Mouse (Mus musculus): ENCODE data around the gene Zmym3. TPM values are rescaled to one million over a fixed set of nuclear protein-coding genes. Genes with fewer than 3 reads are reported as not detected.
"Not testable (repeated sequence)": the region's sequence is repeated elsewhere in the genome, so short reads cannot be mapped to it uniquely, and the experiment has no call there.

Gene Zmym3
- total and polyA plus RNA-seq, 3 experiments: 29.2 to 68.7 (median 41.7) TPM

GRCm38 (mm10) chrX:101377076-101377475 lies 43.6 kb downstream of the Zmym3 start:
- TF ChIP-seq GATA2 (IDR thresholded peaks at IDR 0.05; ENCODE audit: borderline replicate concordance, low read depth, low read length) (no peak), CTCF (IDR thresholded peaks at IDR 0.05; ENCODE audit: low read depth, low read length) (no peak), TAL1 (conservative IDR thresholded peaks at IDR 0.05; ENCODE audit: low read depth, low read length) (no peak), POLR2AphosphoS5 (IDR thresholded peaks at IDR 0.05; ENCODE audit: insufficient replicate concordance, low read depth, low read length) (no peak), GATA1 (IDR thresholded peaks at IDR 0.05; ENCODE audit: borderline replicate concordance, low read length) (no peak)
- no peaks in the 10 kb centered on the region for H3K9me3 ChIP-seq (replicated peaks)
- ATAC-seq (ENCODE audit: extremely low read depth, insufficient number of reproducible peaks, low FRiP score, poor library complexity, severe bottlenecking) (no peak), DNase-seq (ENCODE audit: low spot score) (no peak)
- H3K36me3 ChIP-seq (replicated peaks): no peaks in the 10 kb centered on the region
- no peaks in the 10 kb centered on the region for H3K4me1 ChIP-seq (ENCODE audit: insufficient read depth, low read depth, low read length)
- H3K27me3 ChIP-seq (ENCODE audit: insufficient read depth, low read length): peaks cover 12% of the 10 kb centered on the region
- no peak overlapping the region for H3K4me3 ChIP-seq (ENCODE audit: low read depth, low read length)

- Histone ChIP-seq H3K4me1 (ENCODE audit: insufficient read depth, low read depth, low read length) (no peaks in the 10 kb centered on the region), H3K36me3 (replicated peaks) (no peaks in the 10 kb centered on the region), H3K9me3 (replicated peaks) (no peaks in the 10 kb centered on the region), H3K27me3 (ENCODE audit: insufficient read depth, low read length) (peaks cover 10% of the 10 kb centered on the region), H3K4me3 (ENCODE audit: low read depth, low read length) (no peak within 1 kb of the TSS)
- DNase-seq (ENCODE audit: low spot score): no peak
- no peak for ATAC-seq (ENCODE audit: extremely low read depth, insufficient number of reproducible peaks, low FRiP score, poor library complexity, severe bottlenecking)
- TF ChIP-seq TAL1 (conservative IDR thresholded peaks at IDR 0.05; ENCODE audit: low read depth, low read length): no peak
- TF ChIP-seq CTCF (IDR thresholded peaks at IDR 0.05; ENCODE audit: low read depth, low read length): no peak
- no peak for TF ChIP-seq GATA2 (IDR thresholded peaks at IDR 0.05; ENCODE audit: borderline replicate concordance, low read depth, low read length)
- TF ChIP-seq GATA1 (IDR thresholded peaks at IDR 0.05; ENCODE audit: borderline replicate concordance, low read length): no peak
- TF ChIP-seq POLR2AphosphoS5 (IDR thresholded peaks at IDR 0.05; ENCODE audit: insufficient replicate concordance, low read depth, low read length): no peak
Measured at GRCm38 (mm10) chrX:101376190-101376968, 44.3 kb downstream of the Zmym3 start, which contains the start of gene Gjb1. TSS of gene Gjb1 (plus strand) at chrX:101376378.

GRCm38 (mm10) chrX:101372946-101373345 lies 47.7 kb downstream of the Zmym3 start:
- H3K4me3 ChIP-seq (ENCODE audit: low read depth, low read length): no peak overlapping the region
- DNase-seq (ENCODE audit: low spot score): no peak
- no peaks in the 10 kb centered on the region for H3K4me1 ChIP-seq (ENCODE audit: insufficient read depth, low read depth, low read length)
- H3K36me3 ChIP-seq (replicated peaks): no peaks in the 10 kb centered on the region
- TF ChIP-seq GATA1 (IDR thresholded peaks at IDR 0.05; ENCODE audit: borderline replicate concordance, low read length) (no peak), POLR2AphosphoS5 (IDR thresholded peaks at IDR 0.05; ENCODE audit: insufficient replicate concordance, low read depth, low read length) (no peak), CTCF (IDR thresholded peaks at IDR 0.05; ENCODE audit: low read depth, low read length) (no peak), GATA2 (IDR thresholded peaks at IDR 0.05; ENCODE audit: borderline replicate concordance, low read depth, low read length) (no peak), TAL1 (conservative IDR thresholded peaks at IDR 0.05; ENCODE audit: low read depth, low read length) (no peak)
- peaks cover 10% of the 10 kb centered on the region for H3K27me3 ChIP-seq (ENCODE audit: insufficient read depth, low read length)
- no peak for ATAC-seq (ENCODE audit: extremely low read depth, insufficient number of reproducible peaks, low FRiP score, poor library complexity, severe bottlenecking)
- H3K9me3 ChIP-seq (replicated peaks): no peaks in the 10 kb centered on the region

GRCm38 (mm10) chrX:101370573-101370972 lies 50.1 kb downstream of the Zmym3 start:
- no peak overlapping the region for H3K4me3 ChIP-seq (ENCODE audit: low read depth, low read length)
- H3K9me3 ChIP-seq (replicated peaks): no peaks in the 10 kb centered on the region
- TF ChIP-seq POLR2AphosphoS5 (IDR thresholded peaks at IDR 0.05; ENCODE audit: insufficient replicate concordance, low read depth, low read length) (no peak), GATA2 (IDR thresholded peaks at IDR 0.05; ENCODE audit: borderline replicate concordance, low read depth, low read length) (no peak), CTCF (IDR thresholded peaks at IDR 0.05; ENCODE audit: low read depth, low read length) (no peak), TAL1 (conservative IDR thresholded peaks at IDR 0.05; ENCODE audit: low read depth, low read length) (no peak), GATA1 (IDR thresholded peaks at IDR 0.05; ENCODE audit: borderline replicate concordance, low read length) (no peak)
- no peaks in the 10 kb centered on the region for H3K36me3 ChIP-seq (replicated peaks)
- DNase-seq (ENCODE audit: low spot score) (no peak), ATAC-seq (ENCODE audit: extremely low read depth, insufficient number of reproducible peaks, low FRiP score, poor library complexity, severe bottlenecking) (no peak)
- H3K27me3 ChIP-seq (ENCODE audit: insufficient read depth, low read length): peaks cover 3% of the 10 kb centered on the region; the same call in 1 of the 2 replicates
- no peaks in the 10 kb centered on the region for H3K4me1 ChIP-seq (ENCODE audit: insufficient read depth, low read depth, low read length)

GRCm38 (mm10) chrX:101369001-101369400 lies 51.6 kb downstream of the Zmym3 start:
- TF ChIP-seq GATA2 (IDR thresholded peaks at IDR 0.05; ENCODE audit: borderline replicate concordance, low read depth, low read length) (no peak), POLR2AphosphoS5 (IDR thresholded peaks at IDR 0.05; ENCODE audit: insufficient replicate concordance, low read depth, low read length) (no peak), GATA1 (IDR thresholded peaks at IDR 0.05; ENCODE audit: borderline replicate concordance, low read length) (no peak), TAL1 (conservative IDR thresholded peaks at IDR 0.05; ENCODE audit: low read depth, low read length) (no peak), CTCF (IDR thresholded peaks at IDR 0.05; ENCODE audit: low read depth, low read length) (no peak)
- Histone ChIP-seq H3K36me3 (replicated peaks) (no peaks in the 10 kb centered on the region), H3K9me3 (replicated peaks) (no peaks in the 10 kb centered on the region), H3K4me1 (ENCODE audit: insufficient read depth, low read depth, low read length) (no peaks in the 10 kb centered on the region), H3K4me3 (ENCODE audit: low read depth, low read length) (no peak overlapping the region), H3K27me3 (ENCODE audit: insufficient read depth, low read length) (peaks cover 3% of the 10 kb centered on the region; the same call in 1 of the 2 replicates)
- DNase-seq (ENCODE audit: low spot score) (no peak), ATAC-seq (ENCODE audit: extremely low read depth, insufficient number of reproducible peaks, low FRiP score, poor library complexity, severe bottlenecking) (no peak)

GRCm38 (mm10) chrX:101358902-101359301 lies 61.7 kb downstream of the Zmym3 start:
- ATAC-seq (ENCODE audit: extremely low read depth, insufficient number of reproducible peaks, low FRiP score, poor library complexity, severe bottlenecking); H3K36me3 ChIP-seq (replicated peaks); H3K4me3 ChIP-seq (ENCODE audit: low read depth, low read length); DNase-seq (ENCODE audit: low spot score); H3K9me3 ChIP-seq (replicated peaks); H3K4me1 ChIP-seq (ENCODE audit: insufficient read depth, low read depth, low read length); H3K27me3 ChIP-seq (ENCODE audit: insufficient read depth, low read length): not testable (repeated sequence)

Other genes with a start within 250 kb of the Zmym3 start
- gene Snx12, start 198.3 kb downstream of the Zmym3 start, total RNA-seq (2014; fragmentation: Nextera tagmentation): 38.5 and 42.6 TPM in 2 replicates
- gene Snx12, start 198.3 kb downstream of the Zmym3 start, total RNA-seq (2017): 63.6 and 67.9 TPM in 2 replicates
- 31.2 and 32.3 TPM in 2 replicates for gene Snx12, start 198.3 kb downstream of the Zmym3 start, polyA plus RNA-seq (2012)
- gene Foxo4, start 166.3 kb downstream of the Zmym3 start, total RNA-seq (2014; fragmentation: Nextera tagmentation): 20.4 and 20.9 TPM in 2 replicates
- gene Foxo4, start 166.3 kb downstream of the Zmym3 start, total RNA-seq (2017): 25.8 and 29.9 TPM in 2 replicates
- 44.5 and 46.4 TPM in 2 replicates for gene Foxo4, start 166.3 kb downstream of the Zmym3 start, polyA plus RNA-seq (2012)
- not detected in 2 replicates for gene Gm614, start 156.9 kb downstream of the Zmym3 start, total RNA-seq (2014; fragmentation: Nextera tagmentation)
- 0.87 TPM in 1 of 2 replicates, not detected in the other for gene Gm614, start 156.9 kb downstream of the Zmym3 start, total RNA-seq (2017)
- not detected in 2 replicates for gene Gm614, start 156.9 kb downstream of the Zmym3 start, polyA plus RNA-seq (2012)
- 11.6 and 18.7 TPM in 2 replicates for gene Il2rg, start 152.6 kb downstream of the Zmym3 start, total RNA-seq (2014; fragmentation: Nextera tagmentation)
- 21.2 and 21.6 TPM in 2 replicates for gene Il2rg, start 152.6 kb downstream of the Zmym3 start, total RNA-seq (2017)
- gene Il2rg, start 152.6 kb downstream of the Zmym3 start, polyA plus RNA-seq (2012): 8.2 and 10.1 TPM in 2 replicates
- not detected in 2 replicates for gene Gm20489, start 151.8 kb downstream of the Zmym3 start, total RNA-seq (2014; fragmentation: Nextera tagmentation)
- not detected in 2 replicates for gene Gm20489, start 151.8 kb downstream of the Zmym3 start, total RNA-seq (2017)
- not detected in 2 replicates for gene Gm20489, start 151.8 kb downstream of the Zmym3 start, polyA plus RNA-seq (2012)
- gene Med12, start 146.8 kb downstream of the Zmym3 start, total RNA-seq (2014; fragmentation: Nextera tagmentation): 106 and 128 TPM in 2 replicates
- gene Med12, start 146.8 kb downstream of the Zmym3 start, total RNA-seq (2017): 37.9 and 40.9 TPM in 2 replicates
- gene Med12, start 146.8 kb downstream of the Zmym3 start, polyA plus RNA-seq (2012): 44.8 and 48.2 TPM in 2 replicates
- gene Nlgn3, start 121.7 kb downstream of the Zmym3 start, total RNA-seq (2014; fragmentation: Nextera tagmentation): not detected in 2 replicates
- 0.05 and 0.06 TPM in 2 replicates for gene Nlgn3, start 121.7 kb downstream of the Zmym3 start, total RNA-seq (2017)
- gene Nlgn3, start 121.7 kb downstream of the Zmym3 start, polyA plus RNA-seq (2012): 0.05 TPM in 1 of 2 replicates, not detected in the other
- not detected in 2 replicates for gene Gjb1, start 44.5 kb downstream of the Zmym3 start, total RNA-seq (2014; fragmentation: Nextera tagmentation)
- gene Gjb1, start 44.5 kb downstream of the Zmym3 start, total RNA-seq (2017): not detected in 2 replicates
- gene Gjb1, start 44.5 kb downstream of the Zmym3 start, polyA plus RNA-seq (2012): not detected in 2 replicates
- 573 and 719 TPM in 2 replicates for gene Nono, start 8.5 kb upstream of the Zmym3 start, total RNA-seq (2014; fragmentation: Nextera tagmentation)
- gene Nono, start 8.5 kb upstream of the Zmym3 start, total RNA-seq (2017): 500 and 525 TPM in 2 replicates
- gene Nono, start 8.5 kb upstream of the Zmym3 start, polyA plus RNA-seq (2012): 54.1 and 100 TPM in 2 replicates
- gene Itgb1bp2, start 28.2 kb upstream of the Zmym3 start, total RNA-seq (2014; fragmentation: Nextera tagmentation): 2.2 and 5.7 TPM in 2 replicates
- 1.5 and 2.4 TPM in 2 replicates for gene Itgb1bp2, start 28.2 kb upstream of the Zmym3 start, total RNA-seq (2017)
- gene Itgb1bp2, start 28.2 kb upstream of the Zmym3 start, polyA plus RNA-seq (2012): 0.04 and 0.13 TPM in 2 replicates
- gene Taf1, start 111.9 kb upstream of the Zmym3 start, total RNA-seq (2014; fragmentation: Nextera tagmentation): 141 and 150 TPM in 2 replicates
- 114 and 141 TPM in 2 replicates for gene Taf1, start 111.9 kb upstream of the Zmym3 start, total RNA-seq (2017)
- gene Taf1, start 111.9 kb upstream of the Zmym3 start, polyA plus RNA-seq (2012): 5.8 and 7.4 TPM in 2 replicates
- gene Ogt, start 219.2 kb upstream of the Zmym3 start, total RNA-seq (2014; fragmentation: Nextera tagmentation): 609 and 615 TPM in 2 replicates
- 173 TPM in 2 replicates for gene Ogt, start 219.2 kb upstream of the Zmym3 start, total RNA-seq (2017)
- gene Ogt, start 219.2 kb upstream of the Zmym3 start, polyA plus RNA-seq (2012): 4.6 and 6.1 TPM in 2 replicates

All from G1E (cell line).